Mouse (Mus musculus) mammary gland, adult 2 months (tissue): ENCODE results near the gene Maged2. TPM values are rescaled to one million over a fixed set of nuclear protein-coding genes. Genes with fewer than 3 reads are reported as not detected.

Experiments used
- polyA plus RNA-seq: library from polyadenylated mRNA; depleted of rRNA; stranded (reverse); fragments of >200 nt; gene quantifications from 2 replicates; pipeline ENCODE4 v1.2.3, GENCODE M21; 2012; ENCODE audit warnings: low replicate concordance; rRNA removed

The Maged2 gene
- polyA plus RNA-seq = 21.0 and 29.7 TPM in 2 replicates

GRCm38 (mm10) chrX:150814139-150814469 is at the start of gene Maged2:
Gene Maged2 (minus strand): TSS chrX:150814345.

Other genes with a start within 250 kb of the Maged2 start
- 38.3 and 84.1 TPM in 2 replicates for gene Pfkfb1, start 226.1 kb downstream of the Maged2 start, polyA plus RNA-seq
- 8.5 and 14.1 TPM in 2 replicates for gene Apex2, start 224.5 kb downstream of the Maged2 start, polyA plus RNA-seq
- gene Tro, start 156.8 kb downstream of the Maged2 start, polyA plus RNA-seq = 0.86 and 1.9 TPM in 2 replicates
- gene Gnl3l, start 203.0 kb upstream of the Maged2 start, polyA plus RNA-seq = 6.3 and 11.7 TPM in 2 replicates
- gene Fgd1, start 231.8 kb upstream of the Maged2 start, polyA plus RNA-seq = 5.8 and 7.2 TPM in 2 replicates